Mouse (Mus musculus): ENCODE measurements around the gene Ceacam16.

The Ceacam16 gene

DNA sequence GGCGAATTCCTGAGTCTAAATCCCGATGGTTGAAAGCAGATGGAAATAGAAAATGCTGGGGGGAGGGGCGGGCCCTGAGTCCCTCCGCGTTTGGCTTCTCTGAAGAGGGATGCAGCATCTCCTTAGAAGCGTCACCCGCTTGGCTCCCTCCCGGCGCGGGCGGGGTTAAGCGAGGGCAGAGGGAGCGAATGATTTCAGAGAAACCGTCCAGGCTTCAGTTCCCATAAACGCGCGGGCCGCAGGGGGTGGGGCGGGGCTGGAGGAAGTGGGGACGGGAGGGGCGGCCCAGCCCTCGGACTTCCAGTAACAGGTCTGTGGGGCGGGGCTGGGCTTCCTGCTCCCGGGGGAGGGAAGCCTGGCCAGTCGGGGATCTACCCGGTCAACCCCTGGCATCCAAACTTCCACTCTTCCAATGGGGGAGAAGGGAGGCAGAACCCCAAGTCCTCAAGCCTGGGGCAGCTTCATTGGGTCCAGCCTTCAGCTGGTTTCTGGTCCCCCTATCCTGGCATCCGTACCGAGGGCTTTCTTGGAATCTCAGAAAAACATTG, 44.8 kb downstream of the Ceacam16 start:
- DNase-seq (ENCODE audit: low spot score), result peak; percentile 92

DNA sequence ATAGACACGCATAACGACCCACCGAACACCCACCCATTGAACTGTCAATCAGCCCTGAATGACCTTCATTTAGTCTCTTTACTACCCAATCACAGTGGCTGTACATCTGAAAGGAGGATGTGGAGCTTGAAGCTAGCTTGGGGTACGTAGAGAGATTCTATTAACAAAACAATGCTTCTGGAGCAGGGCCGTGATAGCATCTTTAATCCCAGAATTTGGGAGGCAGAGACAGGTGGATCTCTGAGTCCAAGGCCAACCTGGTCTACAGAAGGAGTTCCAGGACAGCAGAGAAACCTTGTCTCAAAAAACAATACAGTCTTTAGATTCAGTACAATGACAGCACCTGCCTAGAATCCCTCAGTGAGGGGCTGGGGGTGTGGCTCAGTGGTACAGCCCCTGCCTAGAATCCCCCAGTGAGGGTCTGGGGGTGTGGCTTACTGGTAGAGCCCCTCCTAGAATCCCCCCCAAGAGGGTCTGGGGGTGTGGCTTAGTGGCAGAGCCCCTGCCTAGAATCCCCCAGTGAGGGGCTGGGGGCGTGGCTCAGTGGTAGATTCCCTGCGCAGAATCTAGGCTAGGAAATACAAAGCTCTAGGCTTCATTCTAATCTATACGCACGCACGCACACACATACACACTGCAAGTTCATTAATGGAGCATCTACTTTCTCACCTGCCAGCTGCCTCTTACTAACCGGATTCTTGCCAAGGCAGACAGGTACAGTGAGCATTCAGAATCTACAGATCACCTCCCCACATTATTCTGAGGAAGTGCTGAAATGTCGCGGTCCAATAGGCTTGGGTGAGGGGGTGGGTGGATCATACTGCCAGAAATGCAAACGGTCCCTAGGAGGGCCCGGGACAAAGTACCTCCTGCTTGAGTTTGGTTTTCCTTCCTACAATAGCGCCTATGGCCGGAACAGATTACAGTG, 45.5 kb downstream of the Ceacam16 start:
- DNase-seq (ENCODE audit: low spot score), result no peak

DNA sequence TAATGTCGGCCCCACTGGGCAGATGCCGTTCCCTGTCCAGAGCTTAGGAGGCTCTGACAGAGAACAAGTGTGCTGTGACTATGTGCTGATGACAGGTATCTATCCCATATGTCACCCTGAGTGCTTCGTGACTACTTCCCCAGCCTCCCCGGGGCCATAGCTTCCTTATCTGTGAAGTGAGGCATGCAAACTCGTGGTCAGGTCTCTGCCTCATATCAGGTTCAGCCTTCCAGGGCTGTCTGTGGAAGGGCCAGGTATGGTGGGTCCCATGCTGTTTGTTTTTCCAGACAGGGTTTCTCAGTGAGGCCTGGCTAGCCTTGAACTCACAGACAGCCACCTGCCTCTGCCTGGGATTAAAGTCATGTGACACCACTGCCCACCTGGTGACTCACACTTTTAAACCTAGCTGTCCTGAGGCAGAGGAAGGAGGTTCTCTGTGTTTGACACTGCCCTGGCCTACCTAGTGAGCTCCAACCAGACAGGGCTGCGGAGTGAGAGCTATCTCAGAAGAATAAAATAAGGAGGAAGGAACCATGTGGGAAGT, 47.4 kb downstream of the Ceacam16 start:
- no peak for DNase-seq (ENCODE audit: low spot score)

DNA sequence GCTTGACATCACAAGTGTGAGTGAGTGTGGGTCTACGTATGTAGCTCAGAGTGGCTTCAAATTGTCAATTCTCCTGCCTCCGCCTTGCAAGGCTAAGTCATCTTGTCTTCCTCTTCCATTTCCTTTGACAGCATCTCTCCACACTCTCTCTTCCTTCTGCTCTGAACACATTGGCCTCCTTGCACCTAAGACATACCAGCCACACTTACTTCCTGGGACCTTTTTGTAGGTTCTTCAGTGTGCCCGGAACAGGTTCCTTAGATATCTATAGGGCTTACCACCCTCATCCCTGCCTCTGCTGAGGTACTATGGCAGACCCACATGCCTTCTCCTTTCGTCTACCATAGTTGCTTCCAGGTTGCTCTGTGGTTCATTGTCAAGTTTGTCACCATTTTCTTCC, 47.9 kb downstream of the Ceacam16 start:
- no peak for DNase-seq (ENCODE audit: low spot score)

DNA sequence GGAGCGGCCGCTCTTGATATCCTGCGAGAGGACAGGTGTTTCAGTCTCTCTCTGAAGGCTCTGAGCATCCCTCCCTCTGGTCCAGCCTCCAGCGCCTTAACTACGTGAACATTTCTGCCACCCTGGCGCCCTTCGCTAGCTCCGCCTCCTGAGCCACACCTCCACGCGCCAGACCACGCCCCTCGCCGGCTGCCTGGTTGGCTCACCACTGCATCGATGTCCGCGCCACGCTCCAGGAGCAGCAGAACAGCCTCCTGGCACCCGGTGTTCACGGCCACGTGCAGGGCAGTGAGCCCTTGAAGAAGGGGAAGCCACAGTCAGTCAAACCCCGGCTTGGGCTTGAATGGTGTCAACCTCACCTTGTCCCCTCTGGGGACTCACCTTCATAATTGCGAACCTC, 50.0 kb downstream of the Ceacam16 start:
- DNase-seq (ENCODE audit: low spot score), result no peak

DNA sequence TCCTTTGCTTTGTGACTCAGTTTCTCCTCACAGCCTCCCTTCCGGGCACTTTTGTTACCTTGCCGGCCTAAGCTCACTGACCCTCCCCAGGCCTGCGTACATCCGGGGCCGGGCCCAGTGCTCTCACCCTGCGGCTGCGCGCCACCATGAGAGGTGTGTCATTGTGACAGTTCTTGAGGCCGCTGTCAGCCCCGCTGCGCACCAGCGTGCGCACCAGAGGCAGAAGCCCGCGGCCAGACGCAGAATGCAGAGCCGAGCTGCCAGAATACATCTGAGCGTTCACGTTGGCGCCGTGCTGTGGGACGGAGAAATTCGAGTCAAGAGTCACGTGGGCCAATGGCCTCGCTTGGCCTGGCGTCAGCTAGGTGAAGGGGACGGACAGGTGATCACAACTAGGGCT, 51.7 kb downstream of the Ceacam16 start:
- DNase-seq (ENCODE audit: low spot score), result no peak

DNA sequence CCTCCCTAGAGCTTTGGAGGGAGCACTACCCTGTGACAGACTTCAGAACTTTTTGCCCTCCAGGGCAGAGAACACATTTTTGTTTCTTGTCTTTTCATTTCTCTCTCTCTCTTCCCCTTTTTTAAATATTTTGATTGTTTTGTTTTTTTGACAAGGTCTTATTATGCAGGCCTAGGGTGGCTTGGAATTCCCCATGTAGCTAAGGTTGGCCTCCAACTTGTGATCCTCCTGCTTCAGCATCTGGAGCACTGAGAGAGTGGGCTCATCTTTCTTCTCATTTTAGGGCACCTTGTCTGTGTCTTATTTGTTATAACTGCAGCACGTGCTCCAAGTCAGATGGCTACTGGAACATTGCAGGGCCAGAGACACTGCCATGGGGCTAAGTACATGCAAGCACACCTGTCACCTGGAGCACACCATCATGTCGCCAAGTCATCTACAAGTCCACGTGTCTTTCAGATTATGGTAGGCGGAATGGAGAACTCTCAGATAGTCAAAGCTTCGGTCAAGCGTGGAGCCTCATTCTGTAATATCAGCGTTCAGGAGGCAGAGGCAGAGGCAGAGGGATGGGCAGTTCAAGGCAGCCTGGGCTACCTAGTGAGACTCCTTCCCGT, 54.6 kb downstream of the Ceacam16 start:
- no peak for DNase-seq (ENCODE audit: low spot score)

DNA sequence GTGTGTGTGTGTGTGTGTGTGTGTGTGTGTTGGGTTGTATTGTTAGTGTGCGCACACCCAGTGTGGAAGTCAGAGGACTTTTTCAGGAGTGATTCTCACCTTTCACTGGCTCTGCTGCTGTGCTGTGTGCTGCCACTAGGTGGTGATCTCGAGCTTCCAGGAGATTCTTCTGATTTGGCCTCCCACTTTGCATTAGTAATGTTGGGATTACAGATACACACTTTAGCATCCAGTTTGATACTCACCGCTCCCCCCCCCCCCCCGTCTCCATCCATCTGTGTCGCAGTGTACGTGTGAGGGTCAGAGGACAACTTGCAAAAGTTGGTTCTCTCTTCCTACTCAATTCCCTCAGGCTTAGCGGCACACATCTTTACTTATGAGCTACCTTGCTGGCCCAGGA, 58.1 kb downstream of the Ceacam16 start:
- DNase-seq (ENCODE audit: low spot score), result peak; percentile 79
